Mouse (Mus musculus) thymus, adult 18-20 months (tissue): ENCODE results near the gene Ube2j1.
"Not testable (repeated sequence)": the region's sequence is repeated elsewhere in the genome, so short reads cannot be mapped to it uniquely, and the experiment has no call there.

ENCODE experiments used
- DNase-seq, 2 experiments: peaks; one replicate each; pipeline ENCODE4 v3.0.0; 2022; ENCODE audit warnings: mixed read lengths in 2 of 2

Gene Ube2j1

GRCm38 (mm10) chr4:33031195-33031960 is at the start of gene Ube2j1:
Gene Ube2j1, plus strand, starts transcription at chr4:33031416.
- DNase-seq: peak; percentile 58 to 60

GRCm38 (mm10) chr4:32981617-32982016 is 49.6 kb upstream of the Ube2j1 start:
- DNase-seq: no peak

- DNase-seq: peak; percentile 9 to 46
Observed at GRCm38 (mm10) chr4:32982041-32982715, 49.0 kb upstream of the Ube2j1 start.

- DNase-seq: peak in 1 of 2 experiments; percentile 61
Observed at GRCm38 (mm10) chr4:32982716-32983175, 48.5 kb upstream of the Ube2j1 start, which contains the start of gene Rragd. Gene Rragd, plus strand, starts transcription at chr4:32983037.

- peak; percentile 82 to 83 for DNase-seq
Observed at GRCm38 (mm10) chr4:32983176-32984155, 47.8 kb upstream of the Ube2j1 start.

GRCm38 (mm10) chr4:32984242-32984641 is 47.0 kb upstream of the Ube2j1 start:
- DNase-seq: no peak

GRCm38 (mm10) chr4:32984801-32985675 is 46.2 kb upstream of the Ube2j1 start:
- peak in 1 of 2 experiments; percentile 19 for DNase-seq

GRCm38 (mm10) chr4:32985684-32986083 is 45.5 kb upstream of the Ube2j1 start:
- DNase-seq: no peak

- no peak for DNase-seq
Observed at GRCm38 (mm10) chr4:32987006-32987405, 44.2 kb upstream of the Ube2j1 start.

- DNase-seq: no peak
Observed at GRCm38 (mm10) chr4:32989346-32989745, 41.9 kb upstream of the Ube2j1 start.

- DNase-seq: no peak
Observed at GRCm38 (mm10) chr4:32994168-32994567, 37.0 kb upstream of the Ube2j1 start.

- no peak for DNase-seq
Observed at GRCm38 (mm10) chr4:32996083-32996482, 35.1 kb upstream of the Ube2j1 start.

GRCm38 (mm10) chr4:32997571-32997970 is 33.6 kb upstream of the Ube2j1 start:
- no peak for DNase-seq

GRCm38 (mm10) chr4:32998996-32999395 is 32.2 kb upstream of the Ube2j1 start:
- DNase-seq: no peak

- DNase-seq: no peak
Observed at GRCm38 (mm10) chr4:33002081-33002480, 29.1 kb upstream of the Ube2j1 start.

- DNase-seq: not testable (repeated sequence)
Observed at GRCm38 (mm10) chr4:33005595-33006470, 25.4 kb upstream of the Ube2j1 start.

GRCm38 (mm10) chr4:33006844-33007243 is 24.4 kb upstream of the Ube2j1 start:
- no peak for DNase-seq

GRCm38 (mm10) chr4:33007443-33008217 is 23.6 kb upstream of the Ube2j1 start:
- DNase-seq: no peak

- no peak for DNase-seq
Observed at GRCm38 (mm10) chr4:33010078-33010477, 21.1 kb upstream of the Ube2j1 start.

GRCm38 (mm10) chr4:33012484-33012883 is 18.7 kb upstream of the Ube2j1 start:
- no peak for DNase-seq
